Mouse (Mus musculus) small intestine, adult 2 months (tissue): ENCODE measurements around the gene Sf3b4.

Source experiments
- CTCF ChIP-seq: fragments of 200-500 bp; IDR thresholded peaks from 2 replicates; pipeline ENCODE4 v1.5.1; 2012; ENCODE audit warnings: low read depth, mild to moderate bottlenecking, control low read depth, inconsistent platforms, low read length, moderate library complexity, mixed read lengths; ENCODE audit not compliant: insufficient replicate concordance, insufficient read length; ENCODE audit errors: extremely low read depth
- POLR2A ChIP-seq: fragments of 200-500 bp; IDR thresholded peaks from 2 replicates; pipeline ENCODE4 v1.6.1; 2012; ENCODE audit warnings: low read depth, mild to moderate bottlenecking, control low read depth, inconsistent platforms, low read length, moderate library complexity

- no peak for TF ChIP-seq CTCF
- no peak for TF ChIP-seq POLR2A
Observed at GRCm38 (mm10) chr3:96168466-96169158, 3.5 kb upstream of the Sf3b4 start.
